Mouse (Mus musculus): ENCODE measurements around the gene Rbfox1. TPM values are rescaled to one million over a fixed set of nuclear protein-coding genes. Genes with fewer than 3 reads are reported as not detected.

The Rbfox1 gene
- polyA plus RNA-seq, 1 experiment from 2014 or later: 3.9 TPM

GRCm38 (mm10) chr16:6736566-6736965 is 851.4 kb downstream of the Rbfox1 start:
- ATAC-seq: no peak
- WGBS: 76% methylated on average over 2 of the region's 2 CpGs
- no peaks in the 10 kb centered on the region for H3K27me3 ChIP-seq (replicated peaks; ENCODE audit: control insufficient read depth, insufficient read depth, low read length)
- H3K9me3 ChIP-seq (ENCODE audit: control insufficient read depth, low read length): no peaks in the 10 kb centered on the region
- no peaks in the 10 kb centered on the region for H3K4me1 ChIP-seq (ENCODE audit: control insufficient read depth, insufficient read depth, low read length)
- H3K4me3 ChIP-seq (ENCODE audit: low read length): no peak overlapping the region
- no peak overlapping the region for H3K4me2 ChIP-seq (ENCODE audit: low read depth, low read length)
- H3K9ac ChIP-seq (ENCODE audit: low read depth, low read length): no peak overlapping the region
- no peak overlapping the region for H3K27ac ChIP-seq (ENCODE audit: low read length)
- H3K36me3 ChIP-seq (ENCODE audit: control insufficient read depth, insufficient read depth, low read length): no peaks in the 10 kb centered on the region

- no peaks in the 10 kb centered on the region for H3K9me3 ChIP-seq (ENCODE audit: control insufficient read depth, low read length)
- H3K4me2 ChIP-seq (ENCODE audit: low read depth, low read length): no peak overlapping the region
- no peaks in the 10 kb centered on the region for H3K36me3 ChIP-seq (ENCODE audit: control insufficient read depth, insufficient read depth, low read length)
- H3K4me1 ChIP-seq (ENCODE audit: control insufficient read depth, insufficient read depth, low read length): no peaks in the 10 kb centered on the region
- H3K27me3 ChIP-seq (replicated peaks; ENCODE audit: control insufficient read depth, insufficient read depth, low read length): no peaks in the 10 kb centered on the region
- WGBS: 61% methylated on average over 3 of the region's 3 CpGs
- H3K27ac ChIP-seq (ENCODE audit: low read length): no peak overlapping the region
- no peak overlapping the region for H3K4me3 ChIP-seq (ENCODE audit: low read length)
- no peak for ATAC-seq
- H3K9ac ChIP-seq (ENCODE audit: low read depth, low read length): no peak overlapping the region
Observed at GRCm38 (mm10) chr16:6736998-6737397, 851.8 kb downstream of the Rbfox1 start.

GRCm38 (mm10) chr16:6746116-6746515 is 861.0 kb downstream of the Rbfox1 start:
- H3K9me3 ChIP-seq (ENCODE audit: control insufficient read depth, low read length): no peaks in the 10 kb centered on the region
- WGBS: 86% methylated on average over 2 of the region's 2 CpGs
- ATAC-seq: no peak
- H3K36me3 ChIP-seq (ENCODE audit: control insufficient read depth, insufficient read depth, low read length): no peaks in the 10 kb centered on the region
- no peaks in the 10 kb centered on the region for H3K27me3 ChIP-seq (replicated peaks; ENCODE audit: control insufficient read depth, insufficient read depth, low read length)
- no peak overlapping the region for H3K4me2 ChIP-seq (ENCODE audit: low read depth, low read length)
- no peak overlapping the region for H3K27ac ChIP-seq (ENCODE audit: low read length)
- H3K9ac ChIP-seq (ENCODE audit: low read depth, low read length): no peak overlapping the region
- H3K4me3 ChIP-seq (ENCODE audit: low read length): no peak overlapping the region
- H3K4me1 ChIP-seq (ENCODE audit: control insufficient read depth, insufficient read depth, low read length): no peaks in the 10 kb centered on the region

GRCm38 (mm10) chr16:6750491-6750890 is 865.3 kb downstream of the Rbfox1 start:
- ATAC-seq: no peak
- Histone ChIP-seq H3K9ac (ENCODE audit: low read depth, low read length) (no peak overlapping the region), H3K36me3 (ENCODE audit: control insufficient read depth, insufficient read depth, low read length) (no peaks in the 10 kb centered on the region), H3K4me3 (ENCODE audit: low read length) (no peak overlapping the region), H3K27ac (ENCODE audit: low read length) (no peak overlapping the region), H3K27me3 (replicated peaks; ENCODE audit: control insufficient read depth, insufficient read depth, low read length) (no peaks in the 10 kb centered on the region), H3K9me3 (ENCODE audit: control insufficient read depth, low read length) (no peaks in the 10 kb centered on the region), H3K4me1 (ENCODE audit: control insufficient read depth, insufficient read depth, low read length) (no peaks in the 10 kb centered on the region), H3K4me2 (ENCODE audit: low read depth, low read length) (no peak overlapping the region)
- 69% methylated on average over 2 of the region's 2 CpGs for WGBS

GRCm38 (mm10) chr16:6754847-6755246 is 869.7 kb downstream of the Rbfox1 start:
- H3K27ac ChIP-seq (ENCODE audit: low read length): no peak overlapping the region
- no peaks in the 10 kb centered on the region for H3K9me3 ChIP-seq (ENCODE audit: control insufficient read depth, low read length)
- H3K36me3 ChIP-seq (ENCODE audit: control insufficient read depth, insufficient read depth, low read length): no peaks in the 10 kb centered on the region
- H3K4me1 ChIP-seq (ENCODE audit: control insufficient read depth, insufficient read depth, low read length): no peaks in the 10 kb centered on the region
- no peak for ATAC-seq
- H3K4me2 ChIP-seq (ENCODE audit: low read depth, low read length): no peak overlapping the region
- no peak overlapping the region for H3K4me3 ChIP-seq (ENCODE audit: low read length)
- no peaks in the 10 kb centered on the region for H3K27me3 ChIP-seq (replicated peaks; ENCODE audit: control insufficient read depth, insufficient read depth, low read length)
- 73% methylated on average over 3 of the region's 3 CpGs for WGBS
- H3K9ac ChIP-seq (ENCODE audit: low read depth, low read length): no peak overlapping the region

GRCm38 (mm10) chr16:6769495-6770237 is 884.5 kb downstream of the Rbfox1 start:
- no peaks in the 10 kb centered on the region for H3K27me3 ChIP-seq (replicated peaks; ENCODE audit: control insufficient read depth, insufficient read depth, low read length)
- H3K4me2 ChIP-seq (ENCODE audit: low read depth, low read length): no peak overlapping the region
- H3K36me3 ChIP-seq (ENCODE audit: control insufficient read depth, insufficient read depth, low read length): no peaks in the 10 kb centered on the region
- no peak overlapping the region for H3K27ac ChIP-seq (ENCODE audit: low read length)
- H3K9ac ChIP-seq (ENCODE audit: low read depth, low read length): no peak overlapping the region
- H3K4me3 ChIP-seq (ENCODE audit: low read length): no peak overlapping the region
- WGBS: 55% methylated on average over 14 of the region's 14 CpGs
- ATAC-seq: no peak
- no peaks in the 10 kb centered on the region for H3K4me1 ChIP-seq (ENCODE audit: control insufficient read depth, insufficient read depth, low read length)
- no peaks in the 10 kb centered on the region for H3K9me3 ChIP-seq (ENCODE audit: control insufficient read depth, low read length)

- Histone ChIP-seq H3K4me2 (ENCODE audit: low read depth, low read length) (no peak overlapping the region), H3K9ac (ENCODE audit: low read depth, low read length) (no peak overlapping the region), H3K4me1 (ENCODE audit: control insufficient read depth, insufficient read depth, low read length) (no peaks in the 10 kb centered on the region), H3K27me3 (replicated peaks; ENCODE audit: control insufficient read depth, insufficient read depth, low read length) (no peaks in the 10 kb centered on the region), H3K36me3 (ENCODE audit: control insufficient read depth, insufficient read depth, low read length) (no peaks in the 10 kb centered on the region), H3K27ac (ENCODE audit: low read length) (no peak overlapping the region), H3K4me3 (ENCODE audit: low read length) (no peak overlapping the region), H3K9me3 (ENCODE audit: control insufficient read depth, low read length) (no peaks in the 10 kb centered on the region)
- ATAC-seq: no peak
- WGBS: 69% methylated on average over 6 of the region's 6 CpGs
Observed at GRCm38 (mm10) chr16:6777506-6778185, 892.5 kb downstream of the Rbfox1 start.

GRCm38 (mm10) chr16:6784144-6784543 is 899.0 kb downstream of the Rbfox1 start:
- Histone ChIP-seq H3K4me2 (ENCODE audit: low read depth, low read length) (no peak overlapping the region), H3K9ac (ENCODE audit: low read depth, low read length) (no peak overlapping the region), H3K4me3 (ENCODE audit: low read length) (no peak overlapping the region), H3K36me3 (ENCODE audit: control insufficient read depth, insufficient read depth, low read length) (no peaks in the 10 kb centered on the region), H3K27ac (ENCODE audit: low read length) (no peak overlapping the region), H3K9me3 (ENCODE audit: control insufficient read depth, low read length) (no peaks in the 10 kb centered on the region), H3K27me3 (replicated peaks; ENCODE audit: control insufficient read depth, insufficient read depth, low read length) (no peaks in the 10 kb centered on the region), H3K4me1 (ENCODE audit: control insufficient read depth, insufficient read depth, low read length) (no peaks in the 10 kb centered on the region)
- WGBS: 43% methylated on average over 5 of the region's 5 CpGs
- no peak for ATAC-seq

GRCm38 (mm10) chr16:6785026-6785425 is 899.9 kb downstream of the Rbfox1 start:
- 56% methylated on average over 4 of the region's 4 CpGs for WGBS
- Histone ChIP-seq H3K36me3 (ENCODE audit: control insufficient read depth, insufficient read depth, low read length) (no peaks in the 10 kb centered on the region), H3K4me2 (ENCODE audit: low read depth, low read length) (no peak overlapping the region), H3K4me1 (ENCODE audit: control insufficient read depth, insufficient read depth, low read length) (no peaks in the 10 kb centered on the region), H3K27me3 (replicated peaks; ENCODE audit: control insufficient read depth, insufficient read depth, low read length) (no peaks in the 10 kb centered on the region), H3K9me3 (ENCODE audit: control insufficient read depth, low read length) (no peaks in the 10 kb centered on the region), H3K27ac (ENCODE audit: low read length) (no peak overlapping the region), H3K9ac (ENCODE audit: low read depth, low read length) (no peak overlapping the region), H3K4me3 (ENCODE audit: low read length) (no peak overlapping the region)
- ATAC-seq: no peak
